Mouse (Mus musculus) neutrophil, adult 5-6 weeks (primary cell): ENCODE results near the gene Rad54l2. TPM values are rescaled to one million over a fixed set of nuclear protein-coding genes. Genes with fewer than 3 reads are reported as not detected.
A peak's percentile ranks its signal among the peaks of the same experiment; 100 is the strongest.

Experiments used
- ATAC-seq: fragments of 151-379, 151-347 bp; 2 replicates; pipeline ENCODE4 v1.8.0; 2017; ENCODE audit warnings: mild to moderate bottlenecking, moderate TSS enrichment; ENCODE audit not compliant: insufficient number of reproducible peaks, poor library complexity, low FRiP score, severe bottlenecking; ENCODE audit errors: extremely low read depth
- total RNA-seq: library from RNA; stranded (forward); fragments of 200-1000 nt; gene quantifications from 2 replicates; pipeline ENCODE4 v1.2.3, GENCODE M21; 2017

Rad54l2 gene
- total RNA-seq = 16.9 and 17.7 TPM in 2 replicates

DNA sequence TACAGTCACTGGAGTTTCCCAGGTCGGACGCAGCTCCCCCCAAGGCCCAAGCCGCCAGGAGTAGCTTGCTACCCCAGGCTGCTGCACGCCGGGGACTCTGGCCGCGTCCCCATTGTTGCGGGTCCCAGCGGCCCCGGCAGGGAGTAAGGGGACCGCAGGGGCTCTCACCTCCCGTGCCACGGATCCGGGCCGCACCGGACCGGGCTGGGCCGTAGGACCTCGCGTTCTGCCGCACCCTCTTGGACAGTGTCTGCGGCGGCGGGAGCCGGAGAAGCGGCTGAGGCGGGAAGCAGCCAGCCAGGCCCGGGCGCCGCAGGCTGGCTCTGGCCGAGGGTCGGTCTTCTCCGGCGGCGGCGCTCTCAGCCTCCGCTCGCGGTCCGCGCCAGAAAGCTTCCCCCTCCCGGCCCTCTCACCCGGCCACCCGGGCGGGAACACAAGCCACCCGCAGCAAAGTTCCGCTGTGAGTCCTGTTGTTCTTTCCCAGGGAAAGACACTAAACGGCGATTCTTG is at the start of gene Rad54l2:
Gene Rad54l2, minus strand, starts transcription at position 383 of the 510 bp plus-strand sequence.
- ATAC-seq = peak; percentile 61; the same call in 1 of the 2 replicates

DNA sequence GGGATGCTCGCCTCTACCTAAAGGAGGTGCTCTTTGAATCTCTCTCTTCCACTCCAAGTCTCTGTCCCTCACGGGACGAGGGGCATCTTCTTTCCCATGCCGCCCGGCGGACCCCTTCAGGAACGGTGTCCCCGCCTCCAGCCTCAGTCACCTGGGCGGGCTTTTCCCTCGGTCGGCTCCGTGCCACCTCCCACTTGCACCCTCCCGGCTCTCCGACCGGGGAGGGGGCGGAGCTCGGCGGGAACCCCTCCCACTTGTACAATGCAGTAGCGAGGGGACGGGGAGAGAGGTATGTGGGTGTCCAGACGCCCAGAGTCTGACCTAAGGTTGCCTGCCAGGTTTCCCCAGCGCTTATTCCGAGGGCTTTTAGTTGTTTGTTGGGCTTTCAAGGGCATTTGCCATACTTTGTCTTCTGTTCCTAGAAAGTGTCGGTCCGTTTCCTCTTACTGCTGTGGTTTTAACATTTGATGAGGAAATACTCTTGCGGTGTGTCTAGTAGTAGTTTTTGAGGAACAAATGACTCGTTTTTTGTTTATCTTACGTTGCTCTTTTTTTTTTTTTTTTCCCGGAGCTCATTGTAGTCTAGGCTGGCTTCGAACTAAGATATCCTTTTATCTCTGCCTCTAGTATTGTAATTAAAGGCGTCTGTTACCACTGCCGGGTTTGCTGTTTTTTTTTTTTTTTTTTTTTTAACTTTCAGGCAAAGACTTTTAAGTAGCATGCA is 33.5 kb upstream of the Rad54l2 start:
- peak; percentile 64 for ATAC-seq

DNA sequence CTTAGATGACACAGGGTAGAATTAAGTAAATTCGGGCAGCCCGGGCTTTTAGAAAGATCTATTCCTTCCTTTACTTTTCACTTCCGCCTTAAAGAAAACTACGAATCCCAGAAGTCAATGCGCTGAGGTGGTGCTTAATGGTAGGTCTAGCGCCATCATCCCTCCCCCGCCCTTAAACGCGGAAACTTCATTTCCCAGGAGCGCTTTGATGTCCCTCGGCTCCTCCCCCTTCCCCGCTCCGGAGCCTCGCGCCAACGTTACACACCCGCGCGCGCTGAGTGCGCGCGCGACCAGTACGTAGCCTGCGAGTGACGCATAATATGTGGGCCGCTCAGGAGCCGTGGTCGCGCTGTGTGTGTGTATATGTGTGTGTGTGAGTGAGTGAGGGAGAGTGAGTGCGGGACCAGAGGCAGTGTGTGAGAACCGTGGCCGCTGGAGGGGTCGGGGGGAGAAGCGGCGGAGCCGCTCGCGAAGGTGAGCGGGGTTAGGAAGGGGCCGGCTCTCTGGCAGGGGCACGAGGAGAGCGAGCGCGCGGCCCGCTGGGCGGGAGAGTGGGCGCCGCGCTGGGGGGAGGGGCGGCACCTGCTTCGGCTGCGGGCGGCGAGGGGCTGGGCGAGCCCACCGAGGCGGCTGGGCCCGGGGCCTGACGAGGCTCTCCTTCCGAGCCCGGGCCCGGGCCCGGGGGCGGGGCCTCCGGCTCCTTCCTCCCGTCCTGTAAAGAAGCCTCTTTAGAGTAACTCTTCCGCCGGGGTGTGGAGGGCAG is 32.8 kb upstream of the Rad54l2 start, which contains the start of gene Dcaf1:
Gene Dcaf1, plus strand, starts transcription at position 257 of the 763 bp plus-strand sequence.
- peak; percentile 97 for ATAC-seq

DNA sequence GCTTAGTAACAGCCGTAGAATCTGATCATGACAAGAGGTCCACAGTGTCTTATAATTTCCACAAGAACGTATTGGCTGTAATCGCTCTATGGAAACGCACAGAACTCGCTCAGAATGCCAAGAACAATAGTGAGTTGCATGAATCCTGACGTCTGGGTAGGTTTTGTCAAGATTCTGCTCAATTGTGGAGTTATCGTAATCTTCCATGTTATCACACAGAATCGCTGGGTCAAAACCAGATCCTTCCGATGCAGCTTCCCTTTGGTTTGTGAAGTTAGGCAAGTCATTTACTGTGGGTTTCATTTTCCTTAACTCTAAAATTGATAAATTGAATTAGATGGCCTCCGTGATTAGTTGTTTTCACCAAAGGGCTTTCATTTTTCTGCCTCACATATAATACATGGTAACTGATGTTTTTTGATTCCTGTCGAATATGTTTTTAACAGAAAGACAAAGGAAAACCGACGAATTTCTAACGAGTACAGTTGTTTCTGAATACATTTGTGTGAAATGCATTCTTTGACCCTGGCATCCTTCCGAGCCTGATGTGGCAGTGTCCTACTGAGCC is 32.1 kb upstream of the Rad54l2 start:
- no peak for ATAC-seq

DNA sequence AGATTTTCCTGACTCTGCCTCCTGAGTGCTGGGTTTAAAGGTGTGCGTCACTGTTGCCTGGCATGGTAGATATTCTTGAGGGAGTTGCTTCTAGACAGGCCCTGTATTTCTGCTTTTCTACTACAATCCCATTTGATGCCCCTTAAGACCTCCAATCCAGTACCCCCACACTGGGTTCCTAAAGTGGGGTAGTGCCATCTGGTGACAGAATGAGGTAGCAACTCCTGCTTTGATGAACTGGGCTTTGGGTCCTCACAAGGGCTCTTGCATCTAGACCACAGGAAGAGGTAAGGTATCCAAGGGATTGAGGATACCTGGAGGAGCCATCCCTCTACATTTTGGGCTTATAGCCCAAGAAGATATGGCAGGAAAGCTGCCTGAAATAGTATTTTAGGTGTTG is 30.2 kb upstream of the Rad54l2 start:
- no peak for ATAC-seq

DNA sequence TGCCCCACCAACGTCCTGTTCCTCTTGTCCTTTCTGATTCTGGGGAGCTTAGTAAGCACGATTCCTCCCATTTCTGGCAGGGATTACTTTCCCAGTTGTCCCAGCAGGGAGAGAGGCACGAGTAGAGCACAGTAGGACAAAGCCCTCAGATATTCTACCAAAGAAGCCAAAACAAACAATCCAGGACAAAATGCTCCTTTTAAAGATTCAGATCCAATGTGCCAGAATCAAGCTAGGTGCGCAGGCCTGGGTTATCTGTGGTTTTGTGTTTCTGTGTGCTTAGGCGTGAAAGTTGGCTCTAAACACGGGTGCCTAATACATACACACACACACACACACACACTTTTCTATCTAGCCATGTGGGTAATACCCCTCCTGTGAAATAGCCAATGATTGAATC is 29.2 kb upstream of the Rad54l2 start:
- no peak for ATAC-seq

DNA sequence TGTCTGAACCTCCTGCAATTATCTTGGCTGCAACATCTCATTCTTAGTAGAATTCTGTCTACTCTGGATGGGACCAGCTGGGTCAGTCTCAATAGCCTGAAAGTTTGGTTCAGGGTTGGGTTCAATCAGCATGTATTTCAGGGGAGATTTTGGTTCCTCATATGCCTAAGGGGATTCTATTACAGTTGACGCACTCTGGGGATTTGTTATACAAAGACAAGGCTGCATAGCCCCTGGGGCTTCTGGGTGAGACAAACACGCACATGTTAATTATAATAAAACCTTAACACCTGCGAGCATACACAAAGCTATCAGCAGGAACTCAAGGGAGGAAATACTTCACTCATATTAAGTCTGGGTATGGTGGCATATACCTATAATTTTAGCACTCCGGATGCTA is 17.5 kb upstream of the Rad54l2 start:
- no peak for ATAC-seq

DNA sequence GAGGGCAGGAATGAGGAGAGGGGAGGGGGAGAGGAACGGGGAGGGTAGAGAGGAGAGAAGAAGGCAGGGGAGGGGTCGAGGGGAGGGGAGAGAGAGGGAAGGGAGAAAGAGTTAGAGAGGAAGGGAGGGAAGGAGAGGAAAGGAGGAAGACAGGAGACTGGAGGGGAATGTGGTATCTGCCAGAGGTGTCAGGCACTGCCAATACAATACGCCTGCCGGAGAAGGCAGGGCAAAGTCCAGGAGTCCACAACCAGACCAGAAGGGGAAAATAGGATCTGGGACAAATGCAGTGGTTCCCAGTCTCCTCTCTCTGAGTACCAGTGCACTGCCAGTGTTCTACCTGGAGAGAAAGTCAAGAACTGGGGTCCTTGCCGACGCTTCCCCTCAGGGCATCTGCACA is 1.8 kb upstream of the Rad54l2 start:
- ATAC-seq = no peak

DNA sequence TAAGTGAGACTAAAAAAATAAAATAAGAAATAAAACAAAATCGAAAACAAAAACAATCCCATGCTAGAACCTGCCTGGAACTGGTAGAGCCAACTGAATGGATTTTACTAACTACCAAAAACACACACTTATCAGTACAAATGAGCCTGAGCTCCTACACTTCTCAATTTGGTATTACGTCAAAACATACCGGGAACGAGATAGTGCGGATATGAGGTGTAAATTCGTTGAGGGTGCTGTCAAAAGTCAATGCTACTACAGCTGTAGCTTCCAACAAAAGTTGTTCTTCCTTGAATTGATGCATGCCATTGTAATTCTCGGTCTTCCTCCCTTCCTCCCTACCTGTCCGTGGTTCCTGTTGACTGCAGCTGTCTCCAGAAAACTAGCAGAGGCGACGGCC is 369 bp upstream of the Rad54l2 start:
- no peak for ATAC-seq

DNA sequence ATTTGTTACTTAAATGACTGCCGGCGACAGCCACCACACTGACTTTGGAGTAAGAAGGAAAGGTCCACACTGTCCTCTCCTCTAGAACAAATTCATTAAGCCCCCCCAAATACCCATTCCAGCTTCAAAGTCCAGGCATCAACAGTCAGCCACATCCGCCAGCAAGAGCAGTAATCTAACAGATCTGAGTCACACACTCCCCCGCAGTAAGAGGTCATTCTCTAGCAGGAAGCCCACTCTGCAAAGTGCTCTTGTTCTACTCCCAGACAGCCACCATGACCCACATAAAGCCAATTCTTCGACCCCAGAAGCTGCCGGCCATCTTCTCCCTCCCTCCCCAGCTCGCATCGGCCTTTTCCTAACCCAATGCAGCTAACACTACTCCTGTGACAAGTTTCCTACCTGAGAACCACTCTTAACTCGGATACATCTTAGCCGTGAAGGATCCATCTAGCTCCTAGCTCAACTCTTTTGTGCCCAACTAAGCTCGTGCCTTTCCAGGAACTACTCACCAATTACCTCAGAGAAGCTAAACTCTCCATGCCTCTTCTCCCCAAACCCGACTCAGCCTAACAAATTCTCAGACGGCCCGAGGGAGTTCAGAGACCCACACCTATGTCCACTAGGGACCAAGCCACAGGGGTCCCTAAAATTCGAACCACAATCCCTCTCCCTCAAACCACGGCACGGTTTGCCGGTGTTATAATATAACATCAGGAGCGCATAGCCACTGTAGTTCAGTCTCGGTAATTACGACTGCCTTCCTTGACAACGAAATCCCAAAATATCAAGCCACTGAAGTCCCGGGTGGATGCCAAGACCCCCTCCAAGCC is 799 bp downstream of the Rad54l2 start:
- ATAC-seq = no peak

DNA sequence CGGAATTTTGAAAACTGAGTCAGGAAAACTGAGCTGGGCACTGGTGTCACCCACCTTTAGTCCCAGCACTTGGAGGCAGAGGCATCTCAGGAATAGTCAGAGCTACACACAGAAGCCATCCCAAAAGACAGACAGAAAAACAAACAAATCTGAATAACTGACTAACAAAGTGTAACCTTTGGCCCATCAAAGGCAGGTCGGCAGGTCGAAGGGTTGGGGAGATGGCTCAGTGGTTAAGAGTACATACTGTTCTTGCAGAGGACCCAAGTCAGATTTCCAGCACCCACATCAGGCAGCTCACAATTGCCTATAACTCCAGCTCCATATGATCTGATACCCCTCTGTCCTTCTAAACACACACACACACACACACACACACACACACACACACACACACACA is 3.8 kb downstream of the Rad54l2 start:
- no peak for ATAC-seq

DNA sequence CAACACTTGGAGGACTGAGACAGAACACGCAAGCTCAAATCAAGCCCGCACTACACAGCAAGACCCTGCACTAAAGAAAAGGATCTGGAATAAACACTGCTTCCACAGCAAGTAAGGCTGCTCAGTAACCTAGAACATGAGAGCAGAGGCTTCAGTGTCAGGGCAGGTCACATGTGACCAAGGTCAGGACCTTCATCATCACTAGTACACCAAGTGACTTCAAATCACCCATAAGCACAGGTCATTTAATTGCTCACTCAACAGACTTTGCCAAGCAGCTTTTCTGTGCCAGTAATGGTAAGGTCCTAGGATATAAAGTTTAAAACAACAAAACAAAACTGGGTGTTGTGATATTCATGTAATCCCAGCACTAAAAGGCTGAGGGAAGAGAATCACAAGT is 5.4 kb downstream of the Rad54l2 start:
- no peak for ATAC-seq

DNA sequence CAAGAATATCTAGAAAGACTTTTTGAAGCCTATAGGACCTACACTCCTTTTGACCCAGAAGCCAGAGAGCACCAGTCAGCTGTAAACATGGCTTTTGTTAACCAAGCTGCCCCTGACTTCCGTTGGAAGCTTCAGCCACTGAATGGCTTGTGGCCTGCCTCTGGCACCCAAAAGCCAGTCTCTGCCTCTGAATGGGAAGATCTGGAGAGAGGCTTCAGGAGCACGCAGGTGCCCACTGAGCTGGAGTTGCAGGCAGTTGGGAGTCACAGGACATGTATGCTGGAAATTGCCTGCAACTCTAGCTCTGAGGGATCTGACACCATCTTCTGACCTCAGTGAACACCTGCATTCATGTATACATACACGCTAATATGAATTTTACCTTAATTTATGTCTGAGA is 8.9 kb downstream of the Rad54l2 start:
- ATAC-seq = no peak

DNA sequence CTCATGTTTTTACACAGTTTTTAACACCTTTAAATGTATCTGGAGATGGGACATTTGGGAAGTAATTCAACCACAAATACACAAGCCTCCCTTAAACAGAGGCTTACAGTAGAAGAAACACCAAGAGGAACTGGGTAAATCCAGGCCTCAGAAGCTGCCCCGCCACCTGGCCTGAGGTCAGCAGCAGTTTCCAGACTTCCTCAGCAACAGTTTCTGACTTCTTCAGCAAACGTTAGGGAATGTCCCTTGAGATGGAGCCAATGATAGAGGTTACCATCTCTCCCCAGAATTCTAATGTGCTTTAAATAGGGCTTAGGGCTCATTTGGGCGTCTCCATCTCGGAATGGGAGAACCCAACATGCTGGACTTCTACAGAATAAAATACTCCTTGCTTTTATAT is 10.7 kb downstream of the Rad54l2 start:
- ATAC-seq = no peak

DNA sequence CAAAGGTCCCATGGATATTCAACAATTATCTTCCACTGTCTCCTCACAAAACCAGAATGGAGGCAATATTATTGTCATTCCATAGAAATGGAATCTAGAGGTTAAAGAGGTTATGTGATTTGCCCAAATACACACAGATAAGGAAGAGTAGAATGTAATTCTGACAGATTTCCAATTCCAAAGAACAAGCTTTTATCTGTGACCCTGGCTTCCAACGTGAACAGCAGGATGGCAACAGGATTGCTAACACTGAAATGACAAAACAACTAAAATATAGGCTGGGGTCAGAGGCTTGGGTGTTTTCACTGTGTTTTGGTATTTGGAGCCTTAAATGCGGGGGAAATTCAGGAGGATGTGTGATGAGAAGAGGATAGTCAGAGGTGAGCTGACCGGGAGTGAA is 11.6 kb downstream of the Rad54l2 start:
- no peak for ATAC-seq

DNA sequence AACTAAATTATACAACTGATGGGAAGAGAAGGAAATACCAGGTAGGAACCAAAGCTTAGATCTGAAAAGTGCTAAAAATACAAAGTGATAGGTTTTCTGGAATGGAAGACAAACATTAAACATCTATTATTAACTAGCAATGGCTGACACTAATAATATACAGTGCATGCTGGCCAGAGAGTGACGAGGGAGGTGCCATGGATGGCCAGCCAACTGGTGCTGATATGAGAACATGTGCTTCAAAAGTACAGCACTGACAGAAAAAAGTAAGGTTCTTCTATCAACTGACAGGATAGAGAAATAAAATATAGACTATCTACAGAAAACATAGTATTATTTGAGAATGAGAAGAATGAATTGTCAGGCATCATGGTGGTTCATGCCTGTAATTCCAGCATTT is 12.9 kb downstream of the Rad54l2 start:
- no peak for ATAC-seq

DNA sequence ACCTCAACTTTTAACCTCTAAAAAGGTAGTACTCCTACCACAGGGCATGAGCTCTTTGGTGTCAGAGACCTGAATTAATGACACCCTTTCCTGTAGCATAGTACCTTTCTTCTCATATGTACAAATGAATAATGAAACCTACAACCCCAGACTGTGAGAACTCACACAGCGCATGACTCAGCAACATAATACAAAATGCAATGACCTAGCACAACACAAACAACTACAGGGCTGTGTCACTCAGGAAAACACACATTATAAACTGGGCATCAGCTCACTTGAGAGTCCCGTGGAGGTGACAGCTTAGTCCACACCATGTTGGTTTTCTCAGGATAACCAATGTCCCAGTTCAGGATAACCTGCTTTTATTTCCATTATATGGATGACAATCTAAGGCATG is 17.2 kb downstream of the Rad54l2 start:
- no peak for ATAC-seq

DNA sequence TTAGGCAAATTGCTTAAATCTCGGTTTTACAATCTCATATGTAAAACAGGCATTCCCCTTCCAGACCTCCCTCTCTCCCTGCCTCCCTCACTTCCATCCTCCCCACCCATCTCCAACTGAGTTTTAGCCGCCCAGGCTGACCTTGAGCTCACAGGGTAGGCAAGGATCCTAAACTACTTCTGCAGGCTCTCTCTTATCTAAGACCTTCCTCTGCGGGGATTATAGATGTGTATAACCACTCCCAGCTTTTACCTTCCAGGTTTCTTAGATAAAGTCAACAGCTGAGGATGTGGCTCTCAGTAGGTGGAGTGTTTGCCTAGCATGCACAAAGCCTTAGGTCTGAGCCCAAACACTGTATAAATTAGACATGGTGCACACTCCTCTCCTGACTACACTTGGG is 18.8 kb downstream of the Rad54l2 start:
- ATAC-seq = no peak

DNA sequence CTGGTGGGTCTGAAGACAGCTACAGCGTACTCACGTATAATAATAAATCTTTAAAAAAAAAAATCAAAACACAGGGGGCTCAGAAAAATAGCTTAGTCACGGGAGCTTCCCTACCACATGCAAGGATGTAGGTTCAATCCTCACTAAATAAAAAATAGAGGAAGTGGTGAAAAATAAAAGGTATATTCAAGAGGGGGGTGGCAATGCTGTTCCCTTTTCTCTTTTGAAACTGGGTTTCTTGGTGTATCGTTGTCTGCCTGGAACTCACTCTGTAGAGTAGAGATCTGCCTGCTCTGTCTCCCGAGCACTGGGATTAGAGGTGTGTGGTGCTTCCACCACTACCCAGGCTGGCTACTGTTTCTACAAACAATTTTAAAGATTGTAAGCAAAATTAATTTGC is 19.2 kb downstream of the Rad54l2 start:
- ATAC-seq = no peak
